Mouse (Mus musculus) liver, embryonic 13.5 days (tissue): Measurements from ENCODE around the gene AK157302. TPM values are rescaled to one million over a fixed set of nuclear protein-coding genes. Genes with fewer than 3 reads are reported as not detected.
"Not testable (repeated sequence)": the region's sequence is repeated elsewhere in the genome, so short reads cannot be mapped to it uniquely, and the experiment has no call there.

Experiments
- ATAC-seq: fragments of 200-750 bp; cut with Nextera tagmentation; 2 replicates; pipeline ENCODE4 v1.8.0; 2017; ENCODE audit warnings: low read depth, mild to moderate bottlenecking, moderate number of reproducible peaks, moderate library complexity
- DNase-seq: peaks from one replicate; pipeline ENCODE4 v3.0.0; 2022
- H3K27ac ChIP-seq: fragments of 300-500 bp; sonication (generic); 2 replicates; pipeline ENCODE4 v1.5.1; 2015; ENCODE audit warnings: moderate library complexity, mild to moderate bottlenecking, inconsistent platforms
- H3K27me3 ChIP-seq: fragments of 300-500 bp; sonication (generic); 2 replicates; pipeline ENCODE4 v1.6.1; 2015; ENCODE audit warnings: mild to moderate bottlenecking, inconsistent platforms
- H3K36me3 ChIP-seq: fragments of 300-500 bp; sonication (generic); 2 replicates; pipeline ENCODE4 v1.6.1; 2015; ENCODE audit warnings: mild to moderate bottlenecking, inconsistent platforms
- H3K4me1 ChIP-seq: fragments of 300-500 bp; sonication (generic); replicated peaks from 2 replicates; pipeline ENCODE4 v1.6.1; 2015; ENCODE audit warnings: inconsistent platforms
- H3K4me2 ChIP-seq: fragments of 300-500 bp; sonication (generic); 2 replicates; pipeline ENCODE4 v1.6.1; 2015; ENCODE audit warnings: inconsistent platforms, mild to moderate bottlenecking, moderate library complexity
- H3K4me3 ChIP-seq: fragments of 300-500 bp; sonication (generic); replicated peaks from 2 replicates; pipeline ENCODE4 v1.5.1; 2015; ENCODE audit warnings: mild to moderate bottlenecking, inconsistent platforms
- H3K9ac ChIP-seq: fragments of 300-500 bp; sonication (generic); 2 replicates; pipeline ENCODE4 v1.6.1; 2015; ENCODE audit warnings: mild to moderate bottlenecking, inconsistent platforms
- H3K9me3 ChIP-seq: fragments of 300-500 bp; sonication (generic); replicated peaks from 2 replicates; pipeline ENCODE4 v1.6.1; 2016; ENCODE audit warnings: inconsistent platforms
- WGBS: fragments of 180-500 bp; shearing (Covaris S2); methylation state at CpG from one replicate; pipeline ENCODE4 v1.1.7; 2015; ENCODE audit not compliant: insufficient replicate concordance; 5-methylcytosine and 5-hydroxymethylcytosine counted together
- polyA plus RNA-seq: library from polyadenylated mRNA; unstranded; fragments of >200 nt; fragmentation: Nextera tagmentation; extraction: Ambion mirVana; gene quantifications from 2 replicates; pipeline ENCODE4 v1.2.1, GENCODE M21; 2015

Gene AK157302
- polyA plus RNA-seq, result 0.65 and 0.77 TPM in 2 replicates

- Histone ChIP-seq H3K27ac (no peak within 1 kb of the TSS), H3K4me2 (no peak within 1 kb of the TSS), H3K9me3 (no peaks in the 10 kb centered on the region), H3K36me3 (no peaks in the 10 kb centered on the region), H3K4me1 (no peaks in the 10 kb centered on the region), H3K9ac (no peak within 1 kb of the TSS), H3K4me3 (no peak within 1 kb of the TSS), H3K27me3 (no peaks in the 10 kb centered on the region)
- WGBS, result 79% methylated on average over 21 of the region's 21 CpGs
- ATAC-seq (no peak), DNase-seq (no peak)
These were observed at the start of gene AK157302 for GRCm38 (mm10) chr13:21495080-21495479. AK157302 (plus strand) TSS chr13:21495223.

DNA sequence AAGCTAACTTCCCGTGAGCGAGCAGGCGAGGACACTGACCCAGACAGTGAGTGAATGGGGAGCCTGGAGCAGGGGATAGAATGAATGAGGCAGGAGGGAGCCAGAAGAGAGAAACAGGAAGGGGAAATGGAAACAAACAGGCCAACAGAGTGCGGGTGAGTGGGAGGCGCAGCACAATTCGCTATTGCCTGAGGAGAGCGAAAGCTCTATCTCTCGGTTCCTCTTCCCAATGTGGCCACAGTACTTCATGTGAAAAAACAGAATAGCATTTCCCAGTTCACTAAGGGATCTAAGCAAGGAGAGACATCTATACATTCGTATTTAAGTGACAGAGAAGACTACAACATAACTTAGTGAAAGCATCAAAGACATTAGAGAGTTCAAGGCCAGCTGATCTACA, 48.2 kb upstream of the AK157302 start:
- Histone ChIP-seq H3K27me3 (no peaks in the 10 kb centered on the region), H3K4me1 (peaks cover 23% of the 10 kb centered on the region), H3K36me3 (peaks cover 46% of the 10 kb centered on the region), H3K4me2 (no peak overlapping the region), H3K27ac (no peak overlapping the region), H3K9ac (no peak overlapping the region), H3K9me3 (no peaks in the 10 kb centered on the region), H3K4me3 (no peak overlapping the region)
- WGBS, result 78% methylated on average over 9 of the region's 9 CpGs
- DNase-seq (no peak), ATAC-seq (no peak)

DNA sequence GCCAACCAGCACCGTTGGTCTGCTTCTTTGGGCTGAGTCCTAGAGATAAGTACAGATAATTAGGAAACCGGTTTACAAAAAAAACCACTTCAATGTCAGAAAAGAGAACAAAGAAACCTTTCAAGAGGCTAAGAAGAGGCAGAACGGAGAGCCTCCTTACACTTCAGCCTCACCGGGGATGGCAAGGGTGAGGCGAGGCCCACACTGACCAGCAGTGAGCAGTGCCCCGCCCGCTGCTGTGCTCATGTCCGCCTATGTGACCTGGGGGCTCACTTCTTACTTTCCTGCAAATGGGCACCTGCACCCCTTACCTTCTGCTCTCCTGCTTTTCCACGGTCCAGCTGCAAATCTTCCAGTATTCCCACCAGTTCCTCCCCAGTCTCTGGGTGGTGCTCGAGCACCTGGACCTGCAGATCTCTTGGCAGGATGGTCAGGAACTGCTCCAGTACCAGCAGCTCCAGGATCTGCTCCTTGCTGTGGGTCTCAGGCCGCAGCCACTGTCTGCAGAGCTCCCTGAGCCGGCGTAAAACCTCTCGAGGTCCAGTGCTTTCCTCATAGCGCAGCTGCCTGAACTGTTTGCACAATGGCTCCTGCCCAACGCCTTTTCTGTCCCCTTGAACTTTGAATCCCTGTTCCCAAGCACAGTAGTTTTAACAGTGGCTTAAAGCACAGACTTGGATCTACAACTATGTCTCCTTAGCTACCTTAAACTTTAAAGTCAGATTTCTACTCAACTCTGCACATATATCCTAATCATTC, 47.0 kb upstream of the AK157302 start:
- Histone ChIP-seq H3K27ac (peak overlapping the region; percentile 48; the same call in 1 of the 2 replicates), H3K4me3 (no peak overlapping the region), H3K9me3 (no peaks in the 10 kb centered on the region), H3K9ac (no peak overlapping the region), H3K27me3 (no peaks in the 10 kb centered on the region), H3K4me1 (peaks cover 35% of the 10 kb centered on the region), H3K36me3 (peaks cover 46% of the 10 kb centered on the region), H3K4me2 (0 out of 2 replicates have a peak overlapping the region, but pooled peaks have one; percentile 11)
- WGBS, result 72% methylated on average over 16 of the region's 16 CpGs
- DNase-seq (no peak), ATAC-seq (no peak)

- peaks cover 19% of the 10 kb centered on the region; the same call in 1 of the 2 replicates for H3K27me3 ChIP-seq
- H3K27ac ChIP-seq, result 0 out of 2 replicates have a peak overlapping the region, but pooled peaks have one; percentile 47
- DNase-seq, result no peak
- peaks cover 10% of the 10 kb centered on the region for H3K36me3 ChIP-seq
- peak overlapping the region; percentile 70 for H3K4me3 ChIP-seq
- ATAC-seq, result peak; percentile 11
- peak overlapping the region; percentile 73 for H3K9ac ChIP-seq
- peak overlapping the region; percentile 69 for H3K4me2 ChIP-seq
- 3% methylated on average over 13 of the region's 13 CpGs for WGBS
- H3K4me1 ChIP-seq, result peaks cover 30% of the 10 kb centered on the region
- H3K9me3 ChIP-seq, result no peaks in the 10 kb centered on the region
These were observed 42.0 kb upstream of the AK157302 start for GRCm38 (mm10) chr13:21453042-21453441.

GRCm38 (mm10) chr13:21453449-21453848, 41.6 kb upstream of the AK157302 start, which contains the start of gene Zscan26:
Zscan26 (minus strand) TSS chr13:21453730.
- ATAC-seq (peak; percentile 79), DNase-seq (peak; percentile 64)
- Histone ChIP-seq H3K4me3 (peak within 1 kb of the TSS; percentile 70), H3K4me2 (peak within 1 kb of the TSS; percentile 69), H3K27me3 (peaks cover 19% of the 10 kb centered on the region; the same call in 1 of the 2 replicates), H3K9me3 (no peaks in the 10 kb centered on the region), H3K36me3 (peaks cover 7% of the 10 kb centered on the region; the same call in 1 of the 2 replicates), H3K4me1 (peaks cover 26% of the 10 kb centered on the region), H3K9ac (peak within 1 kb of the TSS; percentile 73), H3K27ac (0 out of 2 replicates have a peak within 1 kb of the TSS, but pooled peaks have one; percentile 47)
- under 1% methylated on average over 23 of the region's 23 CpGs for WGBS

DNA sequence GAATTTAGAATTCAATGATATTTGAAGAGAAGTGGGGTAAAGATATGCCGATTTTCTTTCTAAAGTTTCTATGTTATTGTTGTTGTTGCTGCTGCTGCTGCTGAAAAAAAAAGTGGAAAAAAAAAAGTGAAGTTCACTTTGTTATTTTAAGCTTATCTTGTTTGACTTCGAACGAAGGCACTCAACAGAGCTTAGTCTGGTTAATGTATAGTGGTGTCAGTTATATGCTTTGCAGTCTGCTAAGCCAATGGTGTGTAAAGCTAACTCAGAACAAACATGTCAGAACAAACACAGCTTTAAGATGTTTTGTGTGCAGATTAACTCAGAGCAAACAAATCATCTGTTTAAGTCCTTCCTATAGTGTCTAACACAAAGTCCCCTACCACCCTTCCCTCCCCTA, 40.9 kb upstream of the AK157302 start:
- WGBS, result 52% methylated on average over 3 of the region's 3 CpGs
- Histone ChIP-seq H3K27me3 (peaks cover 19% of the 10 kb centered on the region; the same call in 1 of the 2 replicates), H3K4me2 (peak overlapping the region; percentile 69; the same call in 1 of the 2 replicates), H3K36me3 (peaks cover 7% of the 10 kb centered on the region; the same call in 1 of the 2 replicates), H3K9ac (no peak overlapping the region), H3K4me1 (peaks cover 20% of the 10 kb centered on the region), H3K27ac (no peak overlapping the region), H3K9me3 (no peaks in the 10 kb centered on the region), H3K4me3 (no peak overlapping the region)
- DNase-seq, result no peak
- ATAC-seq, result peak; percentile 62

GRCm38 (mm10) chr13:21456347-21456746, 38.7 kb upstream of the AK157302 start:
- 31% methylated on average over 4 of the region's 4 CpGs for WGBS

GRCm38 (mm10) chr13:21462516-21462915, 32.5 kb upstream of the AK157302 start:
- not testable (repeated sequence) for H3K27ac ChIP-seq, ATAC-seq, H3K36me3 ChIP-seq, H3K4me3 ChIP-seq, H3K9ac ChIP-seq, H3K9me3 ChIP-seq, H3K4me1 ChIP-seq, DNase-seq, H3K4me2 ChIP-seq
- peaks cover 19% of the 10 kb centered on the region for H3K27me3 ChIP-seq
- 43% methylated on average over 9 of the region's 9 CpGs for WGBS

More at GRCm38 (mm10) chr13:21456347-21456746, 38.7 kb upstream of the AK157302 start:
- Histone ChIP-seq H3K9me3 (no peaks in the 10 kb centered on the region), H3K9ac (no peak overlapping the region), H3K27ac (no peak overlapping the region), H3K4me3 (no peak overlapping the region), H3K36me3 (0 out of 2 replicates have a peak, but pooled peaks cover 3% of the 10 kb centered on the region), H3K4me1 (peaks cover 20% of the 10 kb centered on the region), H3K4me2 (no peak overlapping the region), H3K27me3 (peaks cover 26% of the 10 kb centered on the region)
- no peak for DNase-seq
- ATAC-seq, result no peak

- Histone ChIP-seq H3K27ac (no peak overlapping the region), H3K9ac (no peak overlapping the region), H3K4me1 (peaks cover 27% of the 10 kb centered on the region), H3K4me2 (no peak overlapping the region; the same call in 1 of the 2 replicates), H3K27me3 (peaks cover 12% of the 10 kb centered on the region), H3K4me3 (no peak overlapping the region), H3K36me3 (no peaks in the 10 kb centered on the region), H3K9me3 (no peaks in the 10 kb centered on the region)
- no peak for DNase-seq
- WGBS, result 71% methylated on average over 10 of the region's 10 CpGs
- ATAC-seq, result no peak
These were observed 27.7 kb upstream of the AK157302 start for GRCm38 (mm10) chr13:21467336-21467735.

- ATAC-seq, result peak; percentile 100
- Histone ChIP-seq H3K27me3 (peaks cover 15% of the 10 kb centered on the region), H3K4me1 (peaks cover 27% of the 10 kb centered on the region), H3K4me2 (peak within 1 kb of the TSS; percentile 97), H3K9me3 (no peaks in the 10 kb centered on the region), H3K9ac (peak within 1 kb of the TSS; percentile 83), H3K27ac (0 out of 2 replicates have a peak within 1 kb of the TSS, but pooled peaks have one; percentile 51), H3K36me3 (no peaks in the 10 kb centered on the region), H3K4me3 (peak within 1 kb of the TSS; percentile 74)
- 1% methylated on average over 53 of the region's 54 CpGs for WGBS
- DNase-seq, result peak; percentile 88
These were observed 26.7 kb upstream of the AK157302 start, which contains the start of gene Nkapl for GRCm38 (mm10) chr13:21468061-21469019. Nkapl (minus strand) TSS chr13:21468509.
